Comparison of ENCODE assay signal across 9 mouse cellular contexts in genomic region chr12:58947231-58947630, GRCm38 (mm10).
A peak's percentile ranks its signal among the peaks of the same experiment; 100 is the strongest.
DNase-seq lines count a peak whose midpoint lies in the region; ATAC-seq and TF ChIP-seq lines count a peak whose summit lies in the region.
"Had no signal": no experiment of that assay in that cellular context is flagged by ENCODE, and none has a peak within 500 bp of the region (broad histone marks: within the 10 kb centered on the region; RNA-seq: fewer than 3 reads in every experiment).

No protein-coding gene starts in this region.

- H3K4me3 ChIP-seq in forebrain, embryonic 11.5 days (ENCODE audit: low read depth, low read length) = no peak overlapping the region
- H3K4me3 ChIP-seq in forebrain, embryonic 13.5 days = no peak overlapping the region
- no peak overlapping the region for H3K4me3 ChIP-seq in kidney, postnatal 0 days (replicated peaks; ENCODE audit: low read depth, low read length)
- H3K4me3 ChIP-seq in liver, postnatal 0 days (ENCODE audit: low read depth, low read length) = no peak overlapping the region
- H3K4me3 ChIP-seq: midbrain, embryonic 12.5 days had no signal

- no peaks in the 10 kb centered on the region for H3K27me3 ChIP-seq in forebrain, embryonic 11.5 days (ENCODE audit: control insufficient read depth, insufficient read depth, low read length)
- H3K27me3 ChIP-seq in forebrain, embryonic 13.5 days = no peaks in the 10 kb centered on the region
- no peaks in the 10 kb centered on the region for H3K27me3 ChIP-seq in kidney, postnatal 0 days (ENCODE audit: insufficient read depth, low read length)
- H3K27me3 ChIP-seq in liver, postnatal 0 days (ENCODE audit: insufficient read depth, low read length) = no peaks in the 10 kb centered on the region
- H3K27me3 ChIP-seq: midbrain, embryonic 12.5 days had no signal

- TF ChIP-seq EP300 in liver, postnatal 0 days (IDR thresholded peaks at IDR 0.05; ENCODE audit: low read depth) = no peak

- no peaks in the 10 kb centered on the region for H3K36me3 ChIP-seq in forebrain, embryonic 11.5 days (ENCODE audit: control insufficient read depth, insufficient read depth, low read length)
- no peaks in the 10 kb centered on the region for H3K36me3 ChIP-seq in forebrain, embryonic 13.5 days (ENCODE audit: poor library complexity, severe bottlenecking)
- no peaks in the 10 kb centered on the region for H3K36me3 ChIP-seq in kidney, postnatal 0 days (ENCODE audit: insufficient read depth, low read length)
- H3K36me3 ChIP-seq in liver, postnatal 0 days (replicated peaks; ENCODE audit: insufficient read depth, low read length) = no peaks in the 10 kb centered on the region
- H3K36me3 ChIP-seq: midbrain, embryonic 12.5 days had no signal

- no peak overlapping the region for H3K27ac ChIP-seq in forebrain, embryonic 11.5 days (ENCODE audit: low read depth, low read length)
- H3K27ac ChIP-seq in forebrain, embryonic 13.5 days = no peak overlapping the region
- no peak overlapping the region for H3K27ac ChIP-seq in kidney, postnatal 0 days
- H3K27ac ChIP-seq in liver, postnatal 0 days (ENCODE audit: low read depth) = no peak overlapping the region
- H3K27ac ChIP-seq: midbrain, embryonic 12.5 days had no signal

- ATAC-seq in forebrain, embryonic 11.5 days (replicated peaks; ENCODE audit: low FRiP score) = no peak
- ATAC-seq in forebrain, embryonic 13.5 days = no peak
- no peak for ATAC-seq in kidney, postnatal 0 days (replicated peaks; ENCODE audit: low FRiP score, low read depth)
- ATAC-seq in liver, postnatal 0 days = no peak

- peak; percentile 80 for DNase-seq in forebrain, embryonic 11.5 days (ENCODE audit: low spot score)
- peak; percentile 42 for DNase-seq in CD4-positive helper T cell, adult 2 months (ENCODE audit: low read depth, low spot score)
- DNase-seq in c-Kit-negative CD71-positive TER-119-positive erythroid progenitor cells, embryonic 14.5 days (ENCODE audit: low read depth, low spot score) = peak; percentile 37
- peak; percentile 27 to 83 for DNase-seq in frontal cortex, adult 2 months (ENCODE audit: extremely low spot score in 1 of 2, low spot score in 1 of 2)
- peak; percentile 53 for DNase-seq in kidney, postnatal 0 days (ENCODE audit: low spot score)
- peak; percentile 62 for DNase-seq in liver, postnatal 0 days
- peak; percentile 69 for DNase-seq in right cerebral cortex, postnatal 4 days

- no peaks in the 10 kb centered on the region for H3K4me1 ChIP-seq in forebrain, embryonic 11.5 days (replicated peaks; ENCODE audit: control insufficient read depth, insufficient read depth, low read length)
- no peaks in the 10 kb centered on the region for H3K4me1 ChIP-seq in forebrain, embryonic 13.5 days
- no peaks in the 10 kb centered on the region for H3K4me1 ChIP-seq in kidney, postnatal 0 days (replicated peaks; ENCODE audit: insufficient read depth, low read length)
- no peaks in the 10 kb centered on the region for H3K4me1 ChIP-seq in liver, postnatal 0 days (ENCODE audit: insufficient read depth)
- H3K4me1 ChIP-seq: midbrain, embryonic 12.5 days had no signal

- H3K4me2 ChIP-seq in forebrain, embryonic 11.5 days (ENCODE audit: low read depth, low read length, severe bottlenecking) = no peak overlapping the region
- no peak overlapping the region for H3K4me2 ChIP-seq in forebrain, embryonic 13.5 days
- H3K4me2 ChIP-seq in kidney, postnatal 0 days (ENCODE audit: low read length) = no peak overlapping the region
- no peak overlapping the region for H3K4me2 ChIP-seq in liver, postnatal 0 days (ENCODE audit: low read depth, low read length)
- H3K4me2 ChIP-seq: midbrain, embryonic 12.5 days had no signal

- H3K9me3 ChIP-seq in forebrain, embryonic 11.5 days (ENCODE audit: control insufficient read depth, low read length) = no peaks in the 10 kb centered on the region
- no peaks in the 10 kb centered on the region for H3K9me3 ChIP-seq in forebrain, embryonic 13.5 days (replicated peaks)
- H3K9me3 ChIP-seq in kidney, postnatal 0 days (replicated peaks; ENCODE audit: low read length) = no peaks in the 10 kb centered on the region
- H3K9me3 ChIP-seq in liver, postnatal 0 days (ENCODE audit: low read length) = no peaks in the 10 kb centered on the region
- H3K9me3 ChIP-seq: midbrain, embryonic 12.5 days had no signal

- 23% methylated on average over 4 of the region's 4 CpGs for WGBS in forebrain, embryonic 11.5 days
- WGBS in forebrain, embryonic 13.5 days = 20% methylated on average over 4 of the region's 4 CpGs
- 16% methylated on average over 4 of the region's 4 CpGs for WGBS in kidney, postnatal 0 days
- 19% methylated on average over 4 of the region's 4 CpGs for WGBS in liver, postnatal 0 days (ENCODE audit: insufficient replicate concordance)

- TF ChIP-seq CTCF in kidney, postnatal 0 days (IDR thresholded peaks at IDR 0.05; ENCODE audit: low read depth) = peak; percentile 97
- peak; percentile 85 for TF ChIP-seq CTCF in liver, postnatal 0 days (IDR thresholded peaks at IDR 0.05; ENCODE audit: low read depth)

- H3K9ac ChIP-seq in forebrain, embryonic 11.5 days (ENCODE audit: low read length) = no peak overlapping the region
- no peak overlapping the region for H3K9ac ChIP-seq in forebrain, embryonic 13.5 days
- H3K9ac ChIP-seq in kidney, postnatal 0 days (ENCODE audit: low read depth, low read length) = no peak overlapping the region
- no peak overlapping the region for H3K9ac ChIP-seq in liver, postnatal 0 days (replicated peaks)
- H3K9ac ChIP-seq: midbrain, embryonic 12.5 days had no signal
